Mouse (Mus musculus) fat pad, adult 2 months (tissue): ENCODE data around the gene Frmd4a.

Experiments
- DNase-seq: peaks from one replicate; pipeline ENCODE4 v3.0.0-alpha.2; 2011; ENCODE audit warnings: low read depth, low spot score; ENCODE audit errors: extremely low read depth

The Frmd4a gene

DNA sequence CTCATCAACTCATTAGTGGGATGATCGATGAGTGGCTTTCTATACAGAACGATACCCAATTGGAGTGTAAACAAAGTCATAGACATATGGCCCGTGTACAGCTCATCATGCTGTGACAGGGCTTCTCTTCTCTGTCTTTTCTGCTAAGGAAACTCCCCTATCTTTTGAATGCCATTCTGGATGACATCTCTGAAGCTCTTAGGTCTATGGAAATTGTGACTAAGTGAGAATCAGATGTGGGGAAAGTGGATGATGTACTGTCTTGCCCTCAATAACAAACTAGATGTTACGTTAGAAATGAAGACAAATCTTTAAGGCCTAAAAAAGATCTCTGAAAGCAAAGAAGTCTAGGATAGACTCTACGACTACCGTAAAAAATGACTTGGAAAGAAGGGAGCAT, 362.9 kb downstream of the Frmd4a start:
- DNase-seq = no peak

DNA sequence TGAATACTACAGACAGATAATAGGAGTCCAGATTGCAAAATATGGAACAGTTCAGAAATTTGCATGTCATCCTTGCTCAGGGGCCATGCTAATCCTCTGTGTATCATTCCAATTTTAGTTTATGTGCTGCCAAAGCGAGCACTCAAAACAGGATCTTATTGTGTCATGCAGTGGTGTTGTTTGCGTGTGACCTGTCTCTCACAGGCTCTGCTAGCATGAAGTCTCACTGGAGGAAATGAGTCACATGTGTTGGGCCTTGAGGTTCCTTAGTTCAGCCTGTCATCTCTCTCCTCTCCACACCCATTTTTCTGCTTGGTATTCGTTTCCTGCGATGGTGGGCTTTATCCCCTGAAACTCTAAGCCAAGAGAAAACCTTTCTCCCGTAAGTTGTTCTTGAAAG, 363.4 kb downstream of the Frmd4a start:
- DNase-seq = no peak

DNA sequence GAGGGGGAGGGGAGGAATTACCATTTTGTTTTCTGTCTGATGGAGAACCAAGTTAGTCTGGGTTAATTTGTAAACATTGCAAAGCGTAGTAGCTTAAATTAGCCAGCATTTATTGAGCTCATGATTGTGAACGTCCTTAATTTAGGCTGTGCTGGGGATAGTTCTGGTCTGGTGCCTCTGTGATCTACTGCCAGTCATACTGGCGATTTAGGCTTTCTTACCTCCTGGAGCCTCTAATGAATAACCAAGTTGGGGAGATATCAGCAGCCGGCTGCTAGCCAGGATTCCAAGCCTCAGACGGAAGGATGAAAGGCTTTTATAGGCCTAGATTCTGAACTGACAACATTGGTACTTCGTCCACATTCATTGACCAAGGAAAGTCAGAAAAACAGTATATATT, 369.0 kb downstream of the Frmd4a start:
- DNase-seq = no peak

DNA sequence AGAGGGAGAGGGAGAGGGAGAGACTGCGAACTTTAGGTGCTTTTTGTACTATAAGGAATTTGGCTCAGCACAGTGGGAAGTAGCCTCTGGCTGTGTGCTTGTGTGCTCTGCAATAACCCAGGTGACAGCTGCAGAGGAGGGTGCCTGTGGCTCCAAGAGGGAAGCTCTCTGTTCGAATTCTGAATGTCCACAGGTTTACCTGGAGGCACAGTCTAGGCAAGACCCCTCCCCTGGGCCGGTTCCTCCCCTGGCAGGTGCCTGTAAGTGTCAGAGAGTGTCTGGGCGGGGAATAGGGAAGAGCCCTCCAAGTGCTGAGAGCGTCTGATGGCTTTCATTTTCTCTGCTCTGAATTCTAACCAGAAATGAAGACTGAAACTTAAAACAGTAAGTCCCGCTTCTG, 371.8 kb downstream of the Frmd4a start:
- DNase-seq = no peak

DNA sequence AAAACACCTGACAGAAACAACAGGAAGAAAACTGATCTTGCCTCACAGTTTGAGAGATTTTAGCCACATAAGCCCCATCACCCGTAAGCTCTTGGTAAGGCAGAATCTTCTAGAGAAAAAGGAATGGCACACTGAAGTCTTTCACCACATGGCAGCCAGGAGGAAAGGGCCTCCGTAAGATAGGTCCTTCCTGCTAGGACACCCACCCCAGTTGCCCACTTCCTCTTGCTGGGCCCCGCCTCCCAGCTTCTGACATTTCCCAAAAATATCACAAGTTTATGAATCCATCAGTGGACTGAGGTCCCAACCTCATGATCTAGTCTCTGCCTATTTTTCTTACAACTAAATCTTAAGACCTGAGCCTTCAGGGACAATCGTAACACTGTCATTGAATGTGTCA, 373.6 kb downstream of the Frmd4a start:
- DNase-seq = no peak

DNA sequence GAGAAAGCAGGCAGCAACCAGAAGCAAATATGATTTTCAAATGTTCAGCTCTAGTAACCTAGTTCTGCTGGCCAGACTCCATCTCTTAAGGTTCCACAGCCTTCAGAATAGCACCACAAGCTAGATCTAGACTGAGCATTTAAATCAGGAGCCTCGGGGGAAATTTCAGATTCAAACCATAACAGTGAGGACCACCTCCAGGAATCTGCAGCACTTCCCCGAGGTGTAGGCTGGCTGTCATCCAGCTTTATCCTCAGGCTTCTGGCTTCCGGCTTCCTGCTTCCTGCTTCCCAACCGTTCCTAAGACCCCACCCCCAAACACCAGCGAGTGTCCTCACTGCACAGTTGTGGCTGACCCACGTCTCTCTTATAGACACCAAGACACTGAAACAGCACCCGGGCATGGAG, 374.2 kb downstream of the Frmd4a start:
- no peak for DNase-seq

DNA sequence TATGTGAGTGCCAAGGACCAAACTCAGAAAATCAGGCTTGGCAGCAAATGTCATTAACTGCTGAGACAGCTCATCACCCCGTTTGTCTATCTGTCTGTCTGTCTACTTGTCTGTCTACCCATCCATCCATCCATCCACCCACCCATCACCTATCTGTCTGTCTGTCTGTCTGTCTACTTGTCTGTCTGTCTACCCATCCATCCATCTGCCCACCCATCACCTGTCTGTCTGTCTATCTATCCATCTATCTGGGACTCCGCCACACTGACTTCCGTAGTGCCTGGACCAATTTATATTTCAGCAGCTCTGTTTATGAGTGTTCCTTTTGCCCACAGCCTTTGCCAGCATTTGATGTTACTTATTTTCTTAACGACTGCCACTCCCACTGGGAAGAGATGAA, 375.5 kb downstream of the Frmd4a start:
- DNase-seq = no peak

DNA sequence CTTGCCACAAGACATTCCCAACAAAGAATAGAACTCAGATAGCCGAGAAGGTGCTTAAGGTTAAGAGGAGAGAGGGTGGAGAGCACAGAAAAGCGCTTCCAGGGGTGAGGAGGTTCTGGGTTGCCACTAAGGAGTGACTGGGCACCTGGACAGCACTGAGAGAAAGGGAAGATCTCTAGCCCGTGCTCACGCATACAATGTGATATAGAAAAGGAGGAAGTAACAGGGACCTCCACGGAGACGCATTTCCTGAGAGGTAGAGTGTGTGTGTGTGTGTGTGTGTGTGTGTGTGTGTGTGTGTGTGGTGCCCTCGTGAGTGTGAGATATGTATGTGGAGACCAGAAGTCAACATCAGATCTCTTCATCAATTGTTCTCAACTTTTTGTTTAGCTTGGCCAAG, 377.1 kb downstream of the Frmd4a start:
- no peak for DNase-seq

DNA sequence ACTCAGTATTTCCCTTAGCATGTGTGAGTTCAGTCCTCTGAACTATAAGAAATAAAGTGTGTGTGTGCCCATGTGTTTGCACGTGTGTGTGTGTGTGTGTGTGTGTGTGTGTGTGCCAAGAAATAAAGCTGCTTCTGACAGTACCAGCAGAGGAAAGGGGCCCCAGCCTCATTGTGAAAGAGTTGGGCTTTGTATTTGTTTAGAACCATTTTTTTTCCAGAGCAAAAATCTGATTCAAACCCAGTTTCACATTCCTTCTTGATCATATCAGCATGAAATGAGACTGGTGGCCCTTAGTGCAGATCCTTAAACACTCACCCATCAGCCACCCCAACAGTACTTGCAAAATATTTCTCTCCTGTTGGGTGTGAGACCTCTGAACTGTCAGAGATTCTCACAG, 382.2 kb downstream of the Frmd4a start:
- DNase-seq = no peak

DNA sequence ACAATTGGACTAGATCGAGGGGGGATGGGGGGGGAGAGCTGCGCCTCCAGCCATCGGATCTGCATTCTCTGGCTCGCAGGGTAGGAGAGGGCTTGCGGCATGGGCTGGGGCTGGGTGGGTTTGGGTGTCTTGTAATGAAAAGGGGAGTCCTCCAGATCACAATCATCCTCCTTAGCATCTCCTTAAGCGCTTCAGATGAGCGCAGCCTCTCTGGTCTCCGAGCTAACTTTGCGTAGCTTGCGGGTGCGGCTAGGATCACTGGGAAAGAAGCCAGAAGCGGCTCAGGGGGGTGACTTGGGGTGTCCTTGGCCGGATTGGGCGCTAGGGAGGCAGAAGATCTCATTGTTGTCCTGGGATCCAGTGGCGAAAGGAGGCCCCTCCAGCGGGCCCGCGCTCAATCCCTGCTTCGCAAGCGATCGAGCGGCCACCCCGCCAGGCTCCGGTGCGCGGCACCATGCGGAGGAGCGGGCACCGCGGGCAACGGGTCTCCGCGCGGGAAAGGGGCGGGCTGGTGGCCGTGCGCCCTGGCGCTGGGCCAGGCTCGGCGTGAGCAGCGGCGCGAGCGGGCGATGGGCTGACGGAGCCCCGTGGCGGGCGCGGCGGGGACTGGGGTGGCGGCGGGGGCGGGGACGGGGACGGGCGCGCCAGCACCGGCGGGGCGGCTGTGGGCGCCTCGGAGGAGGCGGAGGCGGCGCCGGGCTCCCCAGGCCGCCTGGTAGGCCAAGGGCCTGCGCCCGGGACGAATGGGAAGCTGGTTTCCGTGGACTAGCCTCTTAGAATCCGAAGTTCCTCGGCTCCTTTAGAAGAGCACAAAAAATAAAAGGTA, 383.5 kb downstream of the Frmd4a start:
- DNase-seq = no peak

DNA sequence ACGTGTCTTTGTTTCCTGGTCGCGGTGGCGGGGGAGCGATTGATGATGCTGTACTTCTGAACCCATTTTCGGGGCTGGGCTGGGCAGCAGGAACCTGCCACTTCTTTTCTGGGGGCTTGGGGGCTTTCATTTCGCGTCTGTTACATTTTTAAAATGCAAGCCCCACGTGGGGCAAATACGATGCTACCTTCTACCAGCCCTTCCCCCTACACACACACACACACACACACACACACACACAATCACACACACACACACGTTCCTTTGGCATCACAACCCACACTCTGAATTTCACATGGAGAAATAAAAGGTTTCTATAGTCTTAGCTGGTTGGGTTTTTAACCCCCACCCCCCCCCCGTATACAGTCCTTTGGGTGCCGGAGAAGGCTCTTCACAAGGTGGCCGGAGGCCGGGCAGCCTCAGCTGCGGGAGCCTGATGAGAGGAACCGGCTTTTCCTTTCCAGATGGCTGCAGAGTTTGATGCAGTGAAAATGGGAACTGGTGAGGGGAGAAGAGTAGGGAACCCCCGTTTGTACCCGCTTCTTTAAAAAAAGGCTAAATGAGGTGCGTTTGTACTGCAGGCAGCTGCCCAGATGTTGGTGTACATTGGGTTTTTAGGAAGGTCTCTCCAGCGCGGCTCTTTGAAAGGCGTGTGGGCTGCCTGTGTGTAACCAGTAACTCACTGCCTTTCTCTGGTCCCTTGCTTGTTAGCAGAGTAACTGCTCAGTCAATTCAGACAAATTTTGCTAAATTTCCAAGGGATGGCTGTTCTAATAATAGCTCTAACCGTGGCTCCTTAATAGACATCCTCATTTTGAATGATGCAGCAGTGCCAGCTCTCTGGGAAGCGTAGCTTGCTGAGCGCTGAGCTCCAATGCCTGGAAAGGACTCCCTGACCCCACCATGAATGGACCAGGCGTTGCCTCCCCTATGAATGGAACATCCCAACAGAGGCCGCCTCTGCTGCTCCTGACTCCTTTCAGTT, 384.4 kb downstream of the Frmd4a start:
- no peak for DNase-seq

DNA sequence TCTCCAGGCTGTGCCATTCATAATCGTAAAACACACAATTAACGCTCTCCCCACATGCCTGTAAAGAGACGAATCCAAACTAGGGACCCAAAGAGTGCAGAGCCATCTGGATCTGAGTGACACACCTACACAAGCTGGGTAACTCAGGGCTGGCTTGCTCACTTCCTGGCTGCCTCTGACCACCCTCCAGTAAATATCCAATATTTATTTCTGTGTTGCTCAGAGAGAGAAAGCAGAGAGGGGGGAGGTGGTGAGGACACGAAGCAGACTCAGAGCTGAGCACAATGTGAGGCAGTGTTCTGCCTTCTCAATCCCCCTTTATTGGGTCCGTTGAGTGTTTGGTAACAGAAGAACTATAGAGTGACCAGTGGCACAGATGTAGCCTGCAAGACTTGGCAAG, 389.5 kb downstream of the Frmd4a start:
- DNase-seq = no peak

DNA sequence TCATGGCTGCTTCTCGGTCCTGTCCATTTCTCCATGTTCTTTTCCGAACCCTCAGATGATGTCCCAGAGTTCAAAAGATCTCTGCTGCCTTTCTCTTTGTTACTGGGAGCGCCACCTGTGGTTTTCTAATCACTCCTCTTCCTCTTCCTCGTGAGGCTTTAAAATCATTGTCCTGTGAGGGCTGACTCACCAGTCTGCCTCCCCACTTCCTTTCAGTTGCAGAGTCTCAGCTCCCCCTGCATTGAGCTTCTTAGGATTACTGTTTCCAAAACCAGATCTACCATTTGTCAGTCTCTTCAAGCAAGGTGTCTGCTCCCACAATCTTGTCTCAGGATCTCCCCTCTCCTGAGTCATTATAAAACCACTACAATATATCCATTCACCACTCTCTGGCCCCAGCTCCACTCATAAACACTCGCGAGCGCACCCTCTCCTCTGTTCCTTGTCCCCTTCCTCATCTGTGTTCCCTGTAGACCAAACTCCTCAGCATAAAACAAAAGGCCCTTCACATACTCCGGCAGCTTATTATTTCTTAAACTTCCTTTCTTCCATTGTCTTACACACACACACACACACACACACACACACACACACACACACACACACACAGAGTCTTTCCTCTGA, 392.4 kb downstream of the Frmd4a start:
- DNase-seq = no peak

DNA sequence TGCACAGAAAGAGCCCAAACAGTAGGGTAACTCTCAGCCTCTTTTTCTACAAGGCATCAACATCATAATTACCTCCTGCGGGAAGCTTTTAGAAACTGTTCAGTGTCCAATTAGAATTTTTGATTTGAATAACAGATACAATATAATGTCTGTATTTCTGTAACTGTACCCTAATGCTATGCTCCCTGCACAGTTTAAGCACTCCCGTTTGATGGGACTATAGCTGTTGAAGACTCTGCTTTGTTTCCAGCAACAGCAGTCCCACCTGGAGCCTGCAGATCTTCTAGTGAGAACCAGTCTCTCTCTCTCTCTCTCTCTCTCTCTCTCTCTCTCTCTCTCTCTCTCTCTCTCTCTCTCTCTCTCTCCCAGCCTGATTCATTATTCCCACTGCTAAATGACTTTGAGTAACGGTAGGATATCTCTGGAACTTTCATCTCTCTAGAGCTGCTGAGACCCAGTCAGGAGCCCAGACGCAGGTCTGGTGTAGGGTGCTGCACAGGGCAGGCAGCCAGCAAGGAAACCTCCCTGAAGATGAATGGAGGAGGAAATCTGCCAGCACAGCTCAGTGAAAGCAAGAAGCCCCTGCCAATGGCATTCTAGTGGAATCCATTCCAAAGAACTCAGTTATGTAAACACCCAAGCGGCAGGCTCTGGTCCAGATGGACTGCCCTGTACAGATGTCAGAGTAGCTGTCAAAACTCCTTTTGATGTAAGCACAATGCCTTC, 395.5 kb downstream of the Frmd4a start:
- DNase-seq = no peak

DNA sequence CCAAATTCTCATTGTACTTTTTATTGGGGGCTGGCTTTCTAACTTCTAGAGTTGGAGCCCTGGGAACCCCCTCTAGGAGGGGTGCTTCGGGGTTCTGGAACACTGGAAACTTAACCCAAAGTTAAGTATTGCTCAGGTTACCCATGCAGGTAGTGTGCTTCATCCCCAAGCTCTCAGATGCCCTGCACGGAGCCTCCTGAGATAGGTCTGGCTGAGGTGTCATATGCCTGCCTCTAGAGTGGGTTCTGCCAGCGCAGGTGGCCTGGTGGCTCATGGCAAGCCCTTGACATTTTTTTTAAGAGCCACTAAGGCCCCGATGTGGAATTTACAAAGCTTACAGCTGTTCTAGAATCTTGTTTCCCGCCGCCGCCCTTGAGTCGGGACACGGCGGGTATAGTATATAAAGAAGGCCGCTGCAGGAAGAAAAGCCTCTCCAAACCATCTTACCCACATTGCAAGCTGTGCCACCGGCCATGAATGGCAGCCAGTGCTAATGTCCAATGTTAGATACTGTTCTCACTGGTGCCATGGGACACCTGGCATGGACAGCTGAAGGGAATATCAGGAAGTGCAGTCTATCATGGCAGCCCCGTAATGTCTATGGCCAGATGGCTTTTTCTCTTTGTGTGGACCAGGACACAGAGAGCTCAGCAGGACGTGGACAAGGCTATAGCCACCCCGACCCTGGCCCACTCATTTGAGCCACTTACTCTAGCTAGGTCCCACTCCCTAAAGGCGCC, 396.2 kb downstream of the Frmd4a start:
- DNase-seq = no peak

DNA sequence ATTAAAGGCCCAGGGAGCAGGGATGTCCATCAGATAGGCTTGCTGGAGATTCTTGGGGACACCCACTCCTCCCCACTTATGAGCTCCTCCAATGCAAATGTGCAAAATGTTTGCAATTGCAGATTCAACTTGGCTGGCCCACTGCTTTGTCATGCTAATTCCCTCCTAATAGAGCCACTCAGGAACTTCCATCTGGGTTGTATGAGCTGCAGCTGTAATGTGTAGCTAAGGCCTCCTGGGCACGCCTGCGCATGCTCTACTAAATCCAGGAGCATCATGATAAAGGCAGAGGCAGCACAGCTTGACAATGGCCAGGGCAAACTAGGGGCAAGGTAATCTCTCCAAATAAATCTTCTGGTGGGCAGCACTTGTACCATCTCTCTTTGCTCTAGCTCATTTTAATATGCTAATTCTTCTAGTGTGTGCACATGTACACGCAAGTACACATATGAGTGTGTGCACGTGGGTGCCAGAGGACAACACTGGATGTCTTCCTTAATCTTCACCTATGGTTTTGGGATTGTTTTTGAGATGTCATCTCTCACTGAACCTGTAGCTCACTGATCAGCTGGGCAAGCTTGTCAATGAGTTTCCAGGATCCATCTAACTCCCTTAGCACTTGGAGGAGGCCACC, 403.3 kb downstream of the Frmd4a start:
- no peak for DNase-seq

DNA sequence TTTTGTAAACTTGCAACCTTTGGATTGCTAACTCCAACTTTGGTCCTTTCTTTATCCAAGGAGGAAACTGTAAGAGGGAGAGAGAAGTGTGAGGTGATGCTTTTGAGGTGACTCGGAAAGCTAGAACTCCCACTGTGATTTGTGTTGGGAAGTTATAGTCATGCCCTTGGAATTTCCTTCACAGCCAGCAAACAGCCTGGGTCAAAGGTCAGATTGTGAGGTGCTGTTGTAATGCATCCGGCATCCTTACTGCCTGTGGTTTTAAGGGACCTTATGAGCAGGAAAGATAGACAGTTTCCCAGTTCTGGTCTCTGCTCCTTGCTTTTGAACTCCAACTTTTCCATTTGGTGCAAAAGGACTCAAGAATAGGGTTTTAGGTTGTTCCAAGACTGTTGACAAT, 404.2 kb downstream of the Frmd4a start:
- DNase-seq = no peak

DNA sequence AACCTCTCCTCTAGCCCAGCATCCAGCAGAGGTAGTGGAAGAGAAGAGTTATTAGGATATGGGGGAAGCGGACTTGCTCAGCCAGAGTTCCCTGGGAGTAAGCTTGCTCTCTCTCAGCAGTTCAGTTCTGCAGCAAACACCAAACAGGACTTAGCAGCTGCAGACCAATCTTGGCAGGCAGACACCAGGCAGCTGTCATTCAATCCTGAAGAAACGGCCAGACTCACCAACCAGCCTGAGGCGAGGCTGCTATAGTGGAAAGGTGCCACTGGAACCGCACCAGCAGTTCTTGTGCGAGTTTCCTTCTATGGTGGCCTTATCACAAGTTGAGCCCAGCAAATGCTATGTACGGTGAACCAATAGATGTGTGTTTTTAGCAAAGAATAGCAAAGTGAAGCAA, 406.4 kb downstream of the Frmd4a start:
- no peak for DNase-seq

DNA sequence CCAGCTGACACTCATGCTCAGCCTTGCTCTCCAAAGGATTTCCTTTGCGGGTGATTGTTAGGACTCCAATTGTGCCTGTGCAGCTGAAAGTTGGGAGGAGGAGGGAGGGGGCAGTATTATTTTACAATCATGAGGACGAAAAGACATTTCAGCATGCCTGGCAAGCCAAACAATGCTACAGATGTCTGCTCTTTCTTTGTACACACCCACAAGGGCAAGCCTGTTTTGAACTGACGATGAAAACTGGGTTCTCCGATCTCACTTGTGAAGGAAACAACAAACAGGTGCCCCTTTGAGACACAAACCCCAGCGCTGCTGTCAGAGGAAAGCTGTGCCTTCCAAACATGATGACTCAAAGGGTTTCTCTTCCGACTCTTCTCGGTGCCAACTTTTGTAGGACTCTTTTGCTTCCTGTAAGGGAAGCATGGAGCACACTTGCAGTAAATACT, 410.9 kb downstream of the Frmd4a start:
- no peak for DNase-seq

DNA sequence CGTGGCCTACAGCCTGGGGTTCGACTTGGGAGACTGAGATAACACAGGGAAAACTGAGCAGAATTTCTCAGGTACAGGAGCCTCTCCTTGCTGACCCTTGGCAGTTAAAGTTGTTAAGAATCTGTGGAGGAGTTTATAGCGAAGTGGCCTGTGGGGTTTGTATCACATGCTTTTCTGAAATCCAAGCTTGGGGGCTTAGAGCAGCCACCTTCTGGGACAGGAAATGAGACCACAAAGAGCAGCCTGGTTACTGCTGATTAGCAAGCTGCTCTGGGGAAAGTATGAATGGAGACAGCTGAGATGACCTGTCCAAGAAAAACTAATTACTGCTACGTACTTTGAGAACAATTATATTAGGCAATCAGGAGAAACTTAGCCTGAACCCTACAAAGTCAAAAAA, 415.6 kb downstream of the Frmd4a start:
- no peak for DNase-seq
